Mouse (Mus musculus): ENCODE data around the gene Suds3.

The Suds3 gene

DNA sequence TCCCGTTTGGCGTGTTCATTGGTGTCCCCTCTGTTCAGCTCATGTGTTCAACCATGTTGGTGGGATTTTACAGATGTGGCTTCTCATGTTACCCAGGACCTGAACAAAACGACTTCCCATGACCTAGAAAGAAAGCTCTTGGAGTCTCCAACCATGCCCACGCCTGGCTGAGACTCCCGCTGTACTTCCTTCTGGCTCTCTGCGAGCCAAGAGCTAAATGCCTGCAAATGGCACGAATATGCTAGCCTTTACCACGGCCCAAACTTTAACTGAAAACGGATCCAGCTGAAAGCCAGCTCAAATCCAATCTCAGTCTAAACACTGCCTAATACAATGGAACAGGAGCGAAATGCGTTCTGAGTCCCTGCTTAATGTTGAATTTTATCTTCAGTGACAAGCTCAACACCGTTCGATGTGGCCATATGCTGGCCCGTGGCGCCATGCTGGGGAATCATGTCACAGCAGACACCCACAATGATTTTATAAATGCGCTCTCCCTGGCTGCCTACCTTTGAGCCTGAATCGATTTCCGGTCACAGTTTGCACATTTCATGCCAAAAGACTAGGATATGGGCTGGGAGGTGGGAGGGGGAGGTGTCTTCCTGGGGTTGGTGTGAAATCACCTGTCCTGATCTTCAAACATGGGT, 55.3 kb downstream of the Suds3 start:
- no peak for DNase-seq (ENCODE audit: extremely low spot score, low read depth, low spot score)

DNA sequence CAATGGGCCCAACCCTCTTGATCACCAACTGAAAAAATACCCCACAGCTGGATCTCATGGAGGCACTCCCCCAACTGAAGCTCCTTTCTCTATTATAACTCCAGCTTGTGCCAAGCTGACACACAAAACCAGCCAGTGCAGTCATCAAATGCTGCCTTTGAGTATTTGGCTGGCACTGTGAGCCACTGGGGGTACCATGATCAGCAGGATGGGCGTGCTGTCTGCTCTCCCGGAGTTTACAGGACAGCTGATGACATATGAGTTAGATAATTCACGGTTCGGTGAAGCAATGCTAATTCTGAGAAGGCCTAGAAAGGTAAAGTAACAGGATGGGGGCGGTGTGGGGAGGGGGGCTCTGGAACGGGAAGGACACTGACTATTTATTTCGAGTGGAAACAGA, 66.0 kb downstream of the Suds3 start:
- DNase-seq (ENCODE audit: extremely low spot score, low read depth, low spot score), result no peak

DNA sequence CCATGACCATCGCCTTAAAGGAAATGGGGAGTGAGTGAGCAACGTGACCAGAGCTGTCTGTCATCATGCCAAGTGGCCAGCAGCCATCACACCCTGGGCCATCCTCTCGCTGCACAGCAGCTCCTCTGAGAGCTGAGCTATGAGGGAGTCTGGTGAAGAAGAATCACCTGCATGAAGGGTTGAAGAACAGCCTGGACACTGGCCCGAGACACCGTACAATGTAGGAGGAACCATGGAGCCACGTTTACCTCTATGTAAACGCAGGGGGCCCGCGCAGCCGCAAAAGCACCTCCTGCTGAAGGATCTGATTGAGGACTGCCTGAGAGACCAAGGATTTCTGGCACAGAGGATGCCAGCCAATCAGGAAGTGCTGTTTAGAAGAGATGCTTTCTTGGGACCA, 70.8 kb downstream of the Suds3 start:
- no peak for DNase-seq (ENCODE audit: extremely low spot score, low read depth, low spot score)

DNA sequence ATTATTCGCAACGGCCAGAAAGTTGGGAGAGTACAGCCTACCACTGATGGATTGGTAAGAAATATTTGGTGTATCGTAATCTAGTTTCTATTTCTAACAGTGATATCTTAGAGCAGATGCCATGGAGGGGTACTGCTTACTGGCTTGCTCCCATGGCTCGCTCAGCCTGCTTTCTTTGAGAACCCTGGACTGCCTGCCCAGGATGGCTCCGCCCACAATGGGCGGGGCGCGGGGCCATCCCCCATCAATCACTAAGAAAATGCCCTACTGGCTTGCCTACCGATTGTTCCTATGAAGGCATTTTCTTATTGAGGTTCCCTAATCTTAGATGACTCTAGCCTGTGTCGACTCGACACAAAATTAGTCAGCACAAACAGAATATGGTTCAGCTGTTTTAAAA, 73.3 kb downstream of the Suds3 start:
- no peak for DNase-seq (ENCODE audit: extremely low spot score, low read depth, low spot score)

Measured in hindlimb bud, embryonic 11.5 days (tissue).